Mouse (Mus musculus) ovary, postnatal 10 days (tissue): ENCODE measurements around the gene 4930415O20Rik.

ENCODE experiments used
- DNase-seq: peaks from one replicate; pipeline ENCODE4 v3.0.0; 2022; ENCODE audit warnings: low spot score

The 4930415O20Rik gene

GRCm38 (mm10) chr15:98570873-98571538, at the start of gene 4930415O20Rik, which contains the start of gene Ccnt1:
4930415O20Rik (plus strand) TSS chr15:98571004.
Ccnt1 (minus strand) TSS chr15:98570923.
- no peak for DNase-seq

- DNase-seq, result no peak
These were observed 49.6 kb upstream of the 4930415O20Rik start for GRCm38 (mm10) chr15:98521245-98521644.

GRCm38 (mm10) chr15:98526057-98526456, 44.7 kb upstream of the 4930415O20Rik start:
- DNase-seq, result no peak

- no peak for DNase-seq
These were observed 43.6 kb upstream of the 4930415O20Rik start for GRCm38 (mm10) chr15:98527056-98527771.

GRCm38 (mm10) chr15:98528066-98528563, 42.7 kb upstream of the 4930415O20Rik start:
- no peak for DNase-seq

GRCm38 (mm10) chr15:98532281-98532680, 38.5 kb upstream of the 4930415O20Rik start:
- DNase-seq, result no peak

GRCm38 (mm10) chr15:98533035-98533531, 37.7 kb upstream of the 4930415O20Rik start:
- DNase-seq, result no peak

- peak; percentile 90 for DNase-seq
These were observed 36.8 kb upstream of the 4930415O20Rik start, which contains the start of gene Kansl2 for GRCm38 (mm10) chr15:98533881-98534627. Kansl2 (minus strand) TSS chr15:98534264.

- no peak for DNase-seq
These were observed 34.9 kb upstream of the 4930415O20Rik start for GRCm38 (mm10) chr15:98535921-98536320.

- no peak for DNase-seq
These were observed 33.8 kb upstream of the 4930415O20Rik start for GRCm38 (mm10) chr15:98536828-98537510.

- no peak for DNase-seq
These were observed 32.9 kb upstream of the 4930415O20Rik start for GRCm38 (mm10) chr15:98537923-98538322.

- no peak for DNase-seq
These were observed 29.7 kb upstream of the 4930415O20Rik start for GRCm38 (mm10) chr15:98541064-98541463.

- DNase-seq, result no peak
These were observed 27.5 kb upstream of the 4930415O20Rik start for GRCm38 (mm10) chr15:98543341-98543740.

GRCm38 (mm10) chr15:98545151-98545550, 25.7 kb upstream of the 4930415O20Rik start:
- no peak for DNase-seq

- DNase-seq, result no peak
These were observed 24.0 kb upstream of the 4930415O20Rik start for GRCm38 (mm10) chr15:98546843-98547242.

- DNase-seq, result no peak
These were observed 18.0 kb upstream of the 4930415O20Rik start for GRCm38 (mm10) chr15:98552758-98553157.

GRCm38 (mm10) chr15:98555881-98556280, 14.9 kb upstream of the 4930415O20Rik start:
- no peak for DNase-seq

GRCm38 (mm10) chr15:98557186-98557585, 13.6 kb upstream of the 4930415O20Rik start:
- DNase-seq, result no peak

GRCm38 (mm10) chr15:98566973-98567277, 3.9 kb upstream of the 4930415O20Rik start:
- DNase-seq, result no peak

- DNase-seq, result peak; percentile 96
These were observed 3.3 kb upstream of the 4930415O20Rik start for GRCm38 (mm10) chr15:98567278-98568134.
